Mouse (Mus musculus): ENCODE measurements around the gene Mapk10. TPM values are rescaled to one million over a fixed set of nuclear protein-coding genes. Genes with fewer than 3 reads are reported as not detected.

The Mapk10 gene
- total and polyA plus RNA-seq, 2 experiments from 2014 or later: 35.8 to 99.8 TPM

DNA sequence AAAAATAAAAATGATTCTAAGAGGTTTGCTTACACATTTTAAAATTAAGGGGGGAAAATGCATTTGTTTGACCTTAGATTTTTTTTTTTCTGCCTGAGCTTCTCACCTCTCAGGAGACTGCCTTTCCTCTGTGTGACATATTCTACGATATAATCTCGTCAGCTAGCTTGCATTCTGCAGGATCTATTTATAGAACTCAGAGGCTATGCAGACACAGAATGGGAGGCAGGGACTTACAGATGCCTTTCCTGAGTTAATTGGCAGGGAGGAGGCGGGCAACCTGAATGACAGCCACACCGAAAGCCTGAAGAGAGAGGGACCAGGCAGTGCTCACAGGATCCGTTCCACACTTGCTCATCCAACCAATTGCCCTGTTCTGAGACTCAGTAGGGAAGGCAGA lies 34.1 kb downstream of the Mapk10 start:
- Histone ChIP-seq H3K9ac (replicated peaks; ENCODE audit: low read length, poor library complexity, severe bottlenecking) (no peak overlapping the region), H3K4me1 (ENCODE audit: insufficient read depth, low read length) (peaks cover 2% of the 10 kb centered on the region; the same call in 1 of the 2 replicates), H3K27me3 (ENCODE audit: insufficient read depth, low read length) (no peaks in the 10 kb centered on the region), H3K4me3 (ENCODE audit: low read depth, low read length) (no peak overlapping the region), H3K27ac (ENCODE audit: low read depth, low read length) (peak overlapping the region; percentile 51), H3K4me2 (ENCODE audit: low read depth, low read length, poor library complexity, severe bottlenecking) (no peak overlapping the region), H3K36me3 (ENCODE audit: insufficient read depth, low read length) (no peaks in the 10 kb centered on the region), H3K9me3 (ENCODE audit: low read length) (no peaks in the 10 kb centered on the region)
- DNase-seq (ENCODE audit: low spot score) (peak; percentile 68), ATAC-seq (ENCODE audit: low FRiP score) (peak; percentile 65; the same call in 1 of the 2 replicates)
- 14% methylated on average over 5 of the region's 5 CpGs for WGBS
- TF ChIP-seq CTCF (IDR thresholded peaks at IDR 0.05): no peak

- no peaks in the 10 kb centered on the region for H3K27me3 ChIP-seq (ENCODE audit: insufficient read depth, low read length)
- peaks cover 2% of the 10 kb centered on the region; the same call in 1 of the 2 replicates for H3K4me1 ChIP-seq (ENCODE audit: insufficient read depth, low read length)
- no peak for DNase-seq (ENCODE audit: low spot score)
- H3K36me3 ChIP-seq (ENCODE audit: insufficient read depth, low read length): no peaks in the 10 kb centered on the region
- no peak for TF ChIP-seq CTCF (IDR thresholded peaks at IDR 0.05)
- ATAC-seq (ENCODE audit: low FRiP score): no peak
- H3K4me3 ChIP-seq (ENCODE audit: low read depth, low read length): no peak overlapping the region
- no peak overlapping the region for H3K9ac ChIP-seq (replicated peaks; ENCODE audit: low read length, poor library complexity, severe bottlenecking)
- H3K4me2 ChIP-seq (ENCODE audit: low read depth, low read length, poor library complexity, severe bottlenecking): no peak overlapping the region
- no peaks in the 10 kb centered on the region for H3K9me3 ChIP-seq (ENCODE audit: low read length)
- H3K27ac ChIP-seq (ENCODE audit: low read depth, low read length): no peak overlapping the region
- WGBS: 89% methylated on average over 7 of the region's 7 CpGs
These were observed 35.1 kb downstream of the Mapk10 start for GRCm38 (mm10) chr5:103175989-103176388.

GRCm38 (mm10) chr5:103174607-103175006 lies 36.5 kb downstream of the Mapk10 start:
- H3K4me1 ChIP-seq (ENCODE audit: insufficient read depth, low read length): peaks cover 2% of the 10 kb centered on the region; the same call in 1 of the 2 replicates
- no peak overlapping the region for H3K9ac ChIP-seq (replicated peaks; ENCODE audit: low read length, poor library complexity, severe bottlenecking)
- H3K9me3 ChIP-seq (ENCODE audit: low read length): no peaks in the 10 kb centered on the region
- H3K4me2 ChIP-seq (ENCODE audit: low read depth, low read length, poor library complexity, severe bottlenecking): no peak overlapping the region
- WGBS: 21% methylated on average over 7 of the region's 7 CpGs
- no peak for TF ChIP-seq CTCF (IDR thresholded peaks at IDR 0.05)
- no peaks in the 10 kb centered on the region for H3K27me3 ChIP-seq (ENCODE audit: insufficient read depth, low read length)
- DNase-seq (ENCODE audit: low spot score) (peak; percentile 20), ATAC-seq (ENCODE audit: low FRiP score) (no peak)
- H3K4me3 ChIP-seq (ENCODE audit: low read depth, low read length): no peak overlapping the region
- peak overlapping the region; percentile 51; the same call in 1 of the 2 replicates for H3K27ac ChIP-seq (ENCODE audit: low read depth, low read length)
- H3K36me3 ChIP-seq (ENCODE audit: insufficient read depth, low read length): no peaks in the 10 kb centered on the region

- Histone ChIP-seq H3K4me1 (ENCODE audit: insufficient read depth, low read length) (peaks cover 2% of the 10 kb centered on the region; the same call in 1 of the 2 replicates), H3K27ac (ENCODE audit: low read depth, low read length) (no peak overlapping the region), H3K27me3 (ENCODE audit: insufficient read depth, low read length) (no peaks in the 10 kb centered on the region), H3K9me3 (ENCODE audit: low read length) (no peaks in the 10 kb centered on the region), H3K4me2 (ENCODE audit: low read depth, low read length, poor library complexity, severe bottlenecking) (no peak overlapping the region), H3K4me3 (ENCODE audit: low read depth, low read length) (no peak overlapping the region), H3K36me3 (ENCODE audit: insufficient read depth, low read length) (no peaks in the 10 kb centered on the region), H3K9ac (replicated peaks; ENCODE audit: low read length, poor library complexity, severe bottlenecking) (no peak overlapping the region)
- ATAC-seq (ENCODE audit: low FRiP score) (no peak), DNase-seq (ENCODE audit: low spot score) (no peak)
- 89% methylated on average over 3 of the region's 3 CpGs for WGBS
- TF ChIP-seq CTCF (IDR thresholded peaks at IDR 0.05): no peak
These were observed 39.9 kb downstream of the Mapk10 start for GRCm38 (mm10) chr5:103171207-103171606.

DNA sequence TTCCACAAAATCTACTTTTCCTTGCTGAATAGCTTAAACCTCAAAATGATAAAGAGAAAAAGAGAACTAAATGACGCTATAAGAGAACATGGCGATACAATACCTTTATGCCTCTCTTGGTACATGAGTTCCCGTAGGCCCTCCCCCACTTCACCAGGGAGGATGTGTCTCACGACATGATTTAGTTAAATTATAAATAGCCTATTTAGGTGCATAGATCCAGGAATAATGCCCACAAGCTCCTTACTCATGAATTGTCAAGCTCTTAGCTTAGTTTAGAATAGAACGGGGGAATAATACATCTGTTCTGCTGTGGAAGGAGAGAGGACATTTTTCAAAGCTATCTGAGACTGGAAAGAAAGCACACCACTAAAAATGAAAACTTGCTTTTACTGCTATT lies 43.8 kb downstream of the Mapk10 start:
- DNase-seq (ENCODE audit: low spot score) (no peak), ATAC-seq (ENCODE audit: low FRiP score) (no peak)
- Histone ChIP-seq H3K27ac (ENCODE audit: low read depth, low read length) (peak overlapping the region; percentile 55; the same call in 1 of the 2 replicates), H3K27me3 (ENCODE audit: insufficient read depth, low read length) (no peaks in the 10 kb centered on the region), H3K4me2 (ENCODE audit: low read depth, low read length, poor library complexity, severe bottlenecking) (0 out of 2 replicates have a peak overlapping the region, but pooled peaks have one; percentile 18), H3K4me1 (ENCODE audit: insufficient read depth, low read length) (no peaks in the 10 kb centered on the region), H3K36me3 (ENCODE audit: insufficient read depth, low read length) (no peaks in the 10 kb centered on the region), H3K4me3 (ENCODE audit: low read depth, low read length) (no peak overlapping the region), H3K9me3 (ENCODE audit: low read length) (no peaks in the 10 kb centered on the region), H3K9ac (replicated peaks; ENCODE audit: low read length, poor library complexity, severe bottlenecking) (no peak overlapping the region)
- 57% methylated on average over 5 of the region's 5 CpGs for WGBS
- TF ChIP-seq CTCF (IDR thresholded peaks at IDR 0.05): no peak

GRCm38 (mm10) chr5:103166755-103167154 lies 44.4 kb downstream of the Mapk10 start:
- ATAC-seq (ENCODE audit: low FRiP score) (no peak), DNase-seq (ENCODE audit: low spot score) (no peak)
- 75% methylated on average over 2 of the region's 2 CpGs for WGBS

More at GRCm38 (mm10) chr5:103166755-103167154, 44.4 kb downstream of the Mapk10 start:
- no peaks in the 10 kb centered on the region for H3K27me3 ChIP-seq (ENCODE audit: insufficient read depth, low read length)
- no peak overlapping the region for H3K27ac ChIP-seq (ENCODE audit: low read depth, low read length)
- H3K4me1 ChIP-seq (ENCODE audit: insufficient read depth, low read length): no peaks in the 10 kb centered on the region
- H3K9ac ChIP-seq (replicated peaks; ENCODE audit: low read length, poor library complexity, severe bottlenecking): no peak overlapping the region
- no peak for TF ChIP-seq CTCF (IDR thresholded peaks at IDR 0.05)
- H3K36me3 ChIP-seq (ENCODE audit: insufficient read depth, low read length): no peaks in the 10 kb centered on the region
- H3K9me3 ChIP-seq (ENCODE audit: low read length): no peaks in the 10 kb centered on the region
- H3K4me2 ChIP-seq (ENCODE audit: low read depth, low read length, poor library complexity, severe bottlenecking): no peak overlapping the region
- no peak overlapping the region for H3K4me3 ChIP-seq (ENCODE audit: low read depth, low read length)

Measured in midbrain, postnatal 0 days (tissue).